Mouse (Mus musculus) forebrain, embryonic 15.5 days (tissue): ENCODE measurements around the gene Csad. TPM values are rescaled to one million over a fixed set of nuclear protein-coding genes. Genes with fewer than 3 reads are reported as not detected.
A peak's percentile ranks its signal among the peaks of the same experiment; 100 is the strongest.

Experiments
- ATAC-seq: fragments of 200-750 bp; cut with Nextera tagmentation; replicated peaks from 2 replicates; pipeline ENCODE4 v1.8.0; 2017; ENCODE audit warnings: mild to moderate bottlenecking, moderate TSS enrichment, moderate library complexity
- H3K27ac ChIP-seq: fragments of 300-500 bp; sonication (generic); replicated peaks from 2 replicates; pipeline ENCODE4 v1.5.1; 2015; ENCODE audit warnings: mild to moderate bottlenecking, inconsistent platforms
- H3K27me3 ChIP-seq: fragments of 300-500 bp; sonication (generic); 2 replicates; pipeline ENCODE4 v1.6.1; 2015; ENCODE audit warnings: inconsistent platforms
- H3K36me3 ChIP-seq: fragments of 300-500 bp; sonication (generic); 2 replicates; pipeline ENCODE4 v1.6.1; 2015; ENCODE audit warnings: mild to moderate bottlenecking, inconsistent platforms
- H3K4me1 ChIP-seq: fragments of 300-500 bp; sonication (generic); 2 replicates; pipeline ENCODE4 v1.6.1; 2015; ENCODE audit warnings: inconsistent platforms
- H3K4me2 ChIP-seq: fragments of 300-500 bp; sonication (generic); replicated peaks from 2 replicates; pipeline ENCODE4 v1.6.1; 2015; ENCODE audit warnings: mild to moderate bottlenecking, inconsistent platforms
- H3K4me3 ChIP-seq: fragments of 300-500 bp; sonication (generic); 2 replicates; pipeline ENCODE4 v1.5.1; 2015; ENCODE audit warnings: mild to moderate bottlenecking, inconsistent platforms
- H3K9ac ChIP-seq: fragments of 300-500 bp; sonication (generic); replicated peaks from 2 replicates; pipeline ENCODE4 v1.6.1; 2015; ENCODE audit warnings: mild to moderate bottlenecking, inconsistent platforms
- H3K9me3 ChIP-seq: fragments of 300-500 bp; sonication (generic); 2 replicates; pipeline ENCODE4 v1.6.1; 2016; ENCODE audit warnings: inconsistent platforms
- WGBS: fragments of 180-500 bp; shearing (Covaris S2); methylation state at CpG from one replicate; pipeline ENCODE4 v1.1.7; 2015; ENCODE audit warnings: mixed read lengths; 5-methylcytosine and 5-hydroxymethylcytosine counted together
- polyA plus RNA-seq: library from polyadenylated mRNA; unstranded; fragments of >200 nt; fragmentation: Nextera tagmentation; extraction: Ambion mirVana; gene quantifications from 2 replicates; pipeline ENCODE4 v1.2.1, GENCODE M21; 2015

Gene Csad
- 44.2 and 45.1 TPM in 2 replicates for polyA plus RNA-seq

- Histone ChIP-seq H3K4me2 (peak within 1 kb of the TSS; percentile 61), H3K27me3 (no peaks in the 10 kb centered on the region), H3K9ac (peak within 1 kb of the TSS; percentile 89), H3K27ac (peak within 1 kb of the TSS; percentile 99), H3K36me3 (peaks cover 25% of the 10 kb centered on the region), H3K4me1 (peaks cover 45% of the 10 kb centered on the region), H3K9me3 (no peaks in the 10 kb centered on the region), H3K4me3 (peak within 1 kb of the TSS; percentile 85)
- ATAC-seq, result no peak
- WGBS, result 45% methylated on average over 19 of the region's 19 CpGs
Observed at GRCm38 (mm10) chr15:102204674-102205505, at the start of gene Csad. TSS of gene Csad (minus strand) at chr15:102204724.

- no peak for ATAC-seq
- Histone ChIP-seq H3K27me3 (peaks cover 19% of the 10 kb centered on the region; the same call in 1 of the 2 replicates), H3K9ac (no peak overlapping the region), H3K4me2 (no peak overlapping the region), H3K4me1 (peaks cover 29% of the 10 kb centered on the region), H3K36me3 (no peaks in the 10 kb centered on the region), H3K4me3 (no peak overlapping the region), H3K27ac (no peak overlapping the region), H3K9me3 (no peaks in the 10 kb centered on the region)
- WGBS, result 70% methylated on average over 5 of the region's 5 CpGs
Observed at GRCm38 (mm10) chr15:102250521-102250920, 46.0 kb upstream of the Csad start.

DNA sequence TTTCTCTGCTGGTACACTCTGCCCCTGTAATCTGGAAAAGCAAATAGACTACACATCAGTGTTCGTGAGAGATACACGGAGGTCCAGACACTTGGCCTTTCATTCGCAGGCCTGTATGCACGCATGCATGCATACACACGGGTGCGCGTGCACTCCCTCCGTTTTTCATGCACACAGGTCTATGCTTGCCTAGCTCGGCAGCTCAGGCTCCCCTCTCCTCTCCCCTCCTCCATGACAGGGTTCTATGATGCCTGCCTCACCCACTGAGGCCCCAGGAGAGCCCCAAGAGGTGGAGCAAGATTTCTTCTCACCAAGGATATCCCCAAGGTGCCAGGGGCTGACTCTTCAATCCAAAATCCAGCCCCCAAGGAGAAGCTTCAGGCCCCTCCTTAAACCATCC, 45.4 kb upstream of the Csad start:
- Histone ChIP-seq H3K36me3 (no peaks in the 10 kb centered on the region), H3K27ac (no peak overlapping the region), H3K9me3 (no peaks in the 10 kb centered on the region), H3K4me3 (no peak overlapping the region), H3K4me2 (no peak overlapping the region), H3K9ac (no peak overlapping the region), H3K27me3 (peaks cover 24% of the 10 kb centered on the region), H3K4me1 (peaks cover 34% of the 10 kb centered on the region)
- ATAC-seq, result no peak
- 48% methylated on average over 9 of the region's 9 CpGs for WGBS

DNA sequence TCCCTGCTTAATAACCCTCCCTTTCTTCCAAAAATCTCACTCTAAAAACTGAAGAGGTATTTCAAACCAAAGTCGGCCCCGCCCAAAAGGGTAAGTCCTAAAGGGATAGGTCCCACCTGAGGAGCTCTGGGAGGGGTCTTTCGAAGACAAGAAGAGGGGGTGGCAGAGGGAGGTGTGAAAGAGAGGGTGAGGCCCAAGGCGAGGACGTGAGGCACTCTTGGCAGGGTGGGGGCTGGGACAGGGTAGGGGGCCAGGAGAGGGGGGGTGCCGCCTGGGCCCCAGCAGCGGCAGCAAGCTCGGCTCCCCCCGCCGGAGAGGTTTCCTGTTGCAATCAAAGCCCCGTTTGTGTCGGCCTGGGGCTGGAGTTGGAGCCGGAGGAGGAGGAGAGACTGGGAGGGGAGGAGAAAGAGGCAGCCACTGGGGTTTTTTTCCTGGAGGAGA, 44.7 kb upstream of the Csad start:
- no peak overlapping the region for H3K4me2 ChIP-seq
- no peak overlapping the region for H3K4me3 ChIP-seq
- WGBS, result 4% methylated on average over 13 of the region's 13 CpGs
- H3K9ac ChIP-seq, result no peak overlapping the region
- H3K27ac ChIP-seq, result no peak overlapping the region
- ATAC-seq, result no peak
- H3K27me3 ChIP-seq, result peaks cover 27% of the 10 kb centered on the region
- peaks cover 41% of the 10 kb centered on the region for H3K4me1 ChIP-seq
- no peaks in the 10 kb centered on the region for H3K9me3 ChIP-seq
- H3K36me3 ChIP-seq, result no peaks in the 10 kb centered on the region

DNA sequence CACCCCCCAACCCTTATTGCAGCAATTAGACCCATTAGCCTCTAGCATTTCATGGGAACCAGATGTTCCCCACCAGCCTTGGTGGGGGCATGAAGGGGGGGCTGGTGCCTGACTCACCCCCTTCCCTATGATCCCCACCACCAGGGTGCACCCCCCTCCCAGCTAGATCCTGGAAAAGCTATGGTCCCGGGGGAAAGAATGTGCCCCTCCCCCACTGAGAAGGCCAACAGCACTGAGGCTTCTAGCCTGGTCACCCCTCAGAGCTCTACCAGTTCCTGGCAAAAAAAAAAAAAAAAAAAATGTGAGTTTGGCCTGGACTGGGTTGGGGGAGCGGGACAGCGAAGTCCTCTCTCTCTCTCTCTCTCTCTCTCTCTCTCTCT, 44.3 kb upstream of the Csad start:
- peaks cover 27% of the 10 kb centered on the region for H3K27me3 ChIP-seq
- H3K9ac ChIP-seq, result no peak overlapping the region
- WGBS, result 10% methylated on average over 3 of the region's 3 CpGs
- no peaks in the 10 kb centered on the region for H3K9me3 ChIP-seq
- 0 out of 2 replicates have a peak overlapping the region, but pooled peaks have one; percentile 94 for H3K4me2 ChIP-seq
- H3K4me3 ChIP-seq, result no peak overlapping the region
- H3K36me3 ChIP-seq, result no peaks in the 10 kb centered on the region
- no peak for ATAC-seq
- peaks cover 44% of the 10 kb centered on the region for H3K4me1 ChIP-seq
- no peak overlapping the region for H3K27ac ChIP-seq

- Histone ChIP-seq H3K9ac (peak overlapping the region; percentile 53), H3K4me2 (peak overlapping the region; percentile 94), H3K4me1 (peaks cover 50% of the 10 kb centered on the region), H3K9me3 (no peaks in the 10 kb centered on the region), H3K36me3 (no peaks in the 10 kb centered on the region), H3K27me3 (peaks cover 27% of the 10 kb centered on the region), H3K27ac (peak overlapping the region; percentile 91), H3K4me3 (peak overlapping the region; percentile 61)
- no peak for ATAC-seq
- WGBS, result 7% methylated on average over 8 of the region's 8 CpGs
Observed at GRCm38 (mm10) chr15:102248131-102248811, 43.7 kb upstream of the Csad start.

DNA sequence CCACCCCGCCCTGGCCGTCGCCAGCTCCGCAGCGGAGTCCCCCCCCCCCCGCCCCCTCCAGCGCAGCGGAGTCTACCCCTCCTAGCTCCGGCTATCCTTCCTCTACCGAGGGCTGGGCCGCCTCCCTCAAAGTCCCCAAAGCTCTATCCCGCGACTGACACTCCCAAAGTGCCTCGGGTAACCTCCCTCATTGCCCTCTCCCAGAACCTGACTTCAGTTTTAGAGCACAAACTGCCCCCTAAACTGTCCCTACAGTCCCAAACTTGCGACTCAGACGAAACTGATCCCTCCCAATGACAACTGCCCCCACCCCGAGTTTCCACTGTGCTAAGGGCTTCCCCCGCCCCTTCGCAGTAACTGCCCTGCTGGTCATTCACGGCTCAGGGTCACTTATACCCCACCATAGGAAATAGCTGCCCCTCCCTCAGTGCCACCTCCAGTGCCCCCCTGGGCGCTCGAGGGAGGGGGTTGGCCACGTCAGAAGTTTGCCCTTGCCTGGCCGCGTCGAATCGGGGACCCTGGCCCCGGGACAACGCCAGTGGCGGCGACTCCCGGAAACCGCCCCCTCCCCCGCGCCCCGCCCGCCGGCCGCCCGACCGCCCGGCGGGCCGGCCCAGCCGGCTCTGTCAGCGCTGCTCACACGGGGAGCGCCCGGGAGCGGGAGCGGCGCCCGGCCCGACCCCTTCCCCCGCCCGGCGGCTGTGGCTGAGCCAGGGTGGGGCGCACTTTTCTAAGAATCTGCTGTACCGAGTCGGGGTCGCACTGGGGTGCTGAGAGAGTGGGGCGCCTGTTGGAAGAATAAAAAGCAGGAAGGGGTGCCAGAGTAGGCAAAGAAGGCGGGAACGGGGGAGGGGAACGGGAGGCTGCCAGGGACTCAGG, 43.0 kb upstream of the Csad start:
- Histone ChIP-seq H3K36me3 (no peaks in the 10 kb centered on the region), H3K4me1 (peaks cover 51% of the 10 kb centered on the region), H3K9me3 (no peaks in the 10 kb centered on the region), H3K4me2 (peak overlapping the region; percentile 94), H3K4me3 (peak overlapping the region; percentile 61), H3K9ac (peak overlapping the region; percentile 53), H3K27me3 (peaks cover 27% of the 10 kb centered on the region), H3K27ac (peak overlapping the region; percentile 91)
- ATAC-seq, result peak; percentile 33; the same call in 1 of the 2 replicates
- under 1% methylated on average over 61 of the region's 65 CpGs for WGBS

DNA sequence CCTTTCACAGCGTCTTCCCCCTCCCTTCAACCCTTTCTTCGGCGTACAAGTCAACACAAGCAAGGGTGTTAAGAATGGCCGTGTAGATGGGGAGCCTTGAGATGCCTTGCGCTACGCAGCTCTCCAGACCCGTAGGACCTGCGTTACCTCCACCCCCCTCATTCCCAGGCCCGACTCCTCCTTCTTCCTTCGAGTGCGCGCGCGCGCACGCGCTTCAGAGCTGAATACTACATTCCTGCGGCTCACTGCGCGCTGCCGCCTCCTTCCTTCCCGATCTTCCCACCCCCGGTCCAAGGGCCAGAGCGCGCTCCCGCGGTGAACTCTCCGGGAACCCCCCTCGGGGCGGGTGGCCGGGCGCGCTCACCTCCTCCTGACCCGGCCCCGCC, 42.3 kb upstream of the Csad start:
- H3K36me3 ChIP-seq, result no peaks in the 10 kb centered on the region
- peak overlapping the region; percentile 94 for H3K4me2 ChIP-seq
- peak overlapping the region; percentile 53 for H3K9ac ChIP-seq
- H3K4me3 ChIP-seq, result peak overlapping the region; percentile 61
- H3K27ac ChIP-seq, result peak overlapping the region; percentile 91
- H3K27me3 ChIP-seq, result peaks cover 27% of the 10 kb centered on the region
- no peaks in the 10 kb centered on the region for H3K9me3 ChIP-seq
- ATAC-seq, result peak; percentile 78
- peaks cover 51% of the 10 kb centered on the region for H3K4me1 ChIP-seq
- under 1% methylated on average over 28 of the region's 35 CpGs for WGBS

DNA sequence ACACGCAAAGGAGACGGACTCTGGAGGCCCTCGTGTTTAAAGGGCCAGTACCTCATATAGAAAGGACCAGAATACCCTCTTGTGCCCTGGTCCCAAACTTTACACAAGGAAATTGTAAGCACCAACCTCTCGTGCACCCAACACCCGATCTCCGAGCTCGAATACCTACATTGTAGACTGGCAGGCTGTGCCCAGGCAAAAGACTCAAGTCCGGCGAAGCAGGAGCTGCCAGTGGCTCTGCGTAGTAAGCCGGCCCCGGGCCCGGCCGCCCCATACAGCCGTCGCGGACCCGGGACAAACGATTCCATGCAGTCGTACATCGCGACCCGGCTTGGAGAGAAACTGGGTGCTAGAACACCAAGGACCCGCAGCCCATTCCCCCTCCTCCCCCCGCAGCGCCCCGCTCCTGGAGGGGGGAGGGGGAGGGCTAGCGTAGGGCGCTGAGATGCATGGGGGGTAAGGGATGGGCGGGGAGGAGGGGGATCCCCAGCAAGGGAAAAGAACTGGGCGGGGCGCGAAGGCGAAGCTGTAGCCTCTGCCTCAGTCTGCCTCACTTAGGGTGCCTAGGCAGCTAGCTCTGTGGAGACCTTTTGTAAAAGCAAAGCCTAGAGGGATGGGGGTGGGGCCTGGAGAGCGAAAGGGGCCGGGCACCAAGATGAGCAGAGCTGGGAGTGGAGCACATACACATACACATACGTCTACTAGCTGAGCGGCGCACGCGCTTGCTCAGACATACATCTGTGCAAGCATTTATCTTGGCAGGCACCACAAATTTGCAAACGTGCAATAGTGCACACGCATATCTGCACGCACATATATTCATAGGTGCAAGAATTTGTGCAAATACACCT, 41.6 kb upstream of the Csad start:
- H3K4me1 ChIP-seq, result peaks cover 51% of the 10 kb centered on the region

GRCm38 (mm10) chr15:102245461-102245881, 40.9 kb upstream of the Csad start:
- Histone ChIP-seq H3K9me3 (no peaks in the 10 kb centered on the region), H3K4me3 (peak overlapping the region; percentile 61), H3K36me3 (no peaks in the 10 kb centered on the region), H3K27me3 (peaks cover 25% of the 10 kb centered on the region), H3K4me1 (peaks cover 51% of the 10 kb centered on the region), H3K4me2 (peak overlapping the region; percentile 94), H3K9ac (peak overlapping the region; percentile 53), H3K27ac (peak overlapping the region; percentile 91; the same call in 1 of the 2 replicates)
- ATAC-seq, result no peak
- WGBS, result 10% methylated on average over 14 of the region's 14 CpGs

More for the DNA sequence above, 41.6 kb upstream of the Csad start:
- under 1% methylated on average over 39 of the region's 44 CpGs for WGBS
- peak; percentile 93 for ATAC-seq
- no peaks in the 10 kb centered on the region for H3K36me3 ChIP-seq
- peak overlapping the region; percentile 91 for H3K27ac ChIP-seq
- peak overlapping the region; percentile 61 for H3K4me3 ChIP-seq
- H3K27me3 ChIP-seq, result peaks cover 27% of the 10 kb centered on the region
- H3K4me2 ChIP-seq, result peak overlapping the region; percentile 94
- H3K9me3 ChIP-seq, result no peaks in the 10 kb centered on the region
- H3K9ac ChIP-seq, result peak overlapping the region; percentile 53
